Mouse (Mus musculus) hindbrain, embryonic 16.5 days (tissue): Measurements from ENCODE around the gene Doxl2. TPM values are rescaled to one million over a fixed set of nuclear protein-coding genes. Genes with fewer than 3 reads are reported as not detected.

Experiments
- ATAC-seq: fragments of 200-750 bp; cut with Nextera tagmentation; 2 replicates; pipeline ENCODE4 v1.8.0; 2017; ENCODE audit warnings: moderate TSS enrichment, moderate library complexity
- H3K27ac ChIP-seq: fragments of 300-500 bp; sonication (generic); 2 replicates; pipeline ENCODE4 v1.5.1; 2014; ENCODE audit warnings: low read depth, mild to moderate bottlenecking, control low read depth, low read length, moderate library complexity
- H3K27me3 ChIP-seq: fragments of 300-500 bp; sonication (generic); replicated peaks from 2 replicates; pipeline ENCODE4 v1.6.1; 2014; ENCODE audit warnings: low read length; ENCODE audit not compliant: control insufficient read depth, insufficient read depth
- H3K36me3 ChIP-seq: fragments of 300-500 bp; sonication (generic); 2 replicates; pipeline ENCODE4 v1.6.1; 2014; ENCODE audit warnings: mild to moderate bottlenecking, low read length, moderate library complexity, mixed read lengths; ENCODE audit not compliant: control insufficient read depth, insufficient read depth
- H3K4me1 ChIP-seq: fragments of 300-500 bp; sonication (generic); 2 replicates; pipeline ENCODE4 v1.6.1; 2014; ENCODE audit warnings: low read depth, low read length; ENCODE audit not compliant: control insufficient read depth, insufficient read depth
- H3K4me2 ChIP-seq: fragments of 300-500 bp; sonication (generic); 2 replicates; pipeline ENCODE4 v1.6.1; 2014; ENCODE audit warnings: mild to moderate bottlenecking, low read length, control low read depth, moderate library complexity
- H3K4me3 ChIP-seq: fragments of 300-500 bp; sonication (generic); 2 replicates; pipeline ENCODE4 v1.5.1; 2014; ENCODE audit warnings: mild to moderate bottlenecking, low read length, control low read depth, moderate library complexity
- H3K9ac ChIP-seq: fragments of 300-500 bp; sonication (generic); 2 replicates; pipeline ENCODE4 v1.6.1; 2014; ENCODE audit warnings: low read depth, mild to moderate bottlenecking, control low read depth, low read length, moderate library complexity
- H3K9me3 ChIP-seq: fragments of 300-500 bp; sonication (generic); 2 replicates; pipeline ENCODE4 v1.6.1; 2014; ENCODE audit warnings: mild to moderate bottlenecking, low read length, moderate library complexity; ENCODE audit not compliant: control insufficient read depth
- WGBS: fragments of 180-500 bp; shearing (Covaris S2); extraction: QIAGEN DNeasy Blood & Tissue Kit; methylation state at CpG from one replicate; pipeline ENCODE4 v1.1.7; 2014; 5-methylcytosine and 5-hydroxymethylcytosine counted together
- polyA plus RNA-seq: library from polyadenylated mRNA; unstranded; fragments of >200 nt; fragmentation: Nextera tagmentation; extraction: Ambion mirVana; gene quantifications from 2 replicates; pipeline ENCODE4 v1.2.1, GENCODE M21; 2015

The Doxl2 gene
- polyA plus RNA-seq, 1 experiment from 2014 or later: not detected

DNA sequence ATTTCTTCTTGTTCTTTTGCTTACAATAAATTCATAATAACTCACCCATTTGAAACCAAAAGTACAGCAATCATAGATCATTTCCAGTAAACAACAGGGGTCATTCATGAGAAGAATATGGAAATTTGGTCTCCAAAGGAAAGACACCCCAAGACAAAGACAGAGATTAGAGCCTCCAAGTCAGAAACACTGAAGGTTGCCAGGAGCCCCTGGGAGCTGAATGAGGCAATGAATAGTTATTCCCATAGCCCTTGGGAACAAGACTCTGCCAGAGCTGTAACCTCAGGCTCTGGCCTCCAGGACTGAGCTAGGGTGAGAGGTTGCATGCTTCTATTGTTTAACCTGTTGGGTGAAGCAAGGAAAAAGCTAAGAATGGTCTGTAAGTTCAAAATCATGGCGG lies 44.6 kb downstream of the Doxl2 start:
- H3K27ac ChIP-seq: no peak overlapping the region
- no peaks in the 10 kb centered on the region for H3K36me3 ChIP-seq
- H3K4me1 ChIP-seq: no peaks in the 10 kb centered on the region
- H3K4me2 ChIP-seq: no peak overlapping the region
- no peaks in the 10 kb centered on the region for H3K27me3 ChIP-seq
- no peak for ATAC-seq
- no peaks in the 10 kb centered on the region for H3K9me3 ChIP-seq
- 90% methylated on average over 1 of the region's 1 CpGs for whole genome bisulfite sequencing
- H3K4me3 ChIP-seq: no peak overlapping the region
- H3K9ac ChIP-seq: no peak overlapping the region

DNA sequence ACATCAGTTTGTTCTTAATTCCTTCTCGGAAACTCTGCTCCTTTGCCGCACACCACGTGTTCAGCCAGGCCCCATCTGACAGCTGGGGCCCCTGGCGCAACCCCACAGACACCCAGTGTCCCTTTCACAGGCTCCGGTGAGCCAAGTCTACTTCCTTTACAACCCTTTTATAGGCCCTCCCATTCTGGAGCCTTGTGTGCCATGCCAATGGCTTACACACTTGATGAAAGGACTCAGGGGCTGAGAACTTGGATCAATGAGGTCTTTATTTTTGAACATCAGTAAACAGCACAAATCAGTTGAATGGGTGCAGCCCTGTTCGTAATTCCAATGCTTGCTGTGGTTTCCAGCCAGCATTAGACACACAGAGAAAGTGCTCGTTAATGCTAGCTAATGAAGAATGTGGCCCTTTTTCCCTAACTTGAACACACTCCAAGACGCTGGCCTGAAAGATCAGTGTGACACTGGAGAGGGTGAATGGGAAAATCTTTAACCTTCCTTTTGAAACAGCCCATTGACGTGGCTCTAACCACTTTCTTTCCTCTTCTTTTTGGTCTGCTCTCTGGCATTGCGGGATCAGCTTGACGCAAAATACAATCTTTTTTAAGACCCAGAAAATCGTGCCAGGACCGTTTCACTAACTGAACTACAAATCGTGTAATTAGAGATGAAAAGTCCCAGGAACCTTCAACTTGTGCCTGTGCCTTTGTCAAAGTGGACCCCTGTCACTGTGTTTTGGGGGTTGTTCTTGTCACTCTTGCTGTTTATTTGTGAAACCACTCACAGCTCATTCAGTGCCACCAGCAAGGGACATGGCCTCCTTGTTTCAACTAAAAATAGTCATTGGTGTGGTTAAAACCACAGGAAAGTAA lies 46.6 kb downstream of the Doxl2 start:
- no peaks in the 10 kb centered on the region for H3K9me3 ChIP-seq
- WGBS: 59% methylated on average over 14 of the region's 14 CpGs
- no peaks in the 10 kb centered on the region for H3K36me3 ChIP-seq
- no peak overlapping the region for H3K27ac ChIP-seq
- no peak overlapping the region for H3K4me2 ChIP-seq
- no peaks in the 10 kb centered on the region for H3K27me3 ChIP-seq
- peak; percentile 96 for ATAC-seq
- H3K9ac ChIP-seq: no peak overlapping the region
- no peaks in the 10 kb centered on the region for H3K4me1 ChIP-seq
- H3K4me3 ChIP-seq: no peak overlapping the region

DNA sequence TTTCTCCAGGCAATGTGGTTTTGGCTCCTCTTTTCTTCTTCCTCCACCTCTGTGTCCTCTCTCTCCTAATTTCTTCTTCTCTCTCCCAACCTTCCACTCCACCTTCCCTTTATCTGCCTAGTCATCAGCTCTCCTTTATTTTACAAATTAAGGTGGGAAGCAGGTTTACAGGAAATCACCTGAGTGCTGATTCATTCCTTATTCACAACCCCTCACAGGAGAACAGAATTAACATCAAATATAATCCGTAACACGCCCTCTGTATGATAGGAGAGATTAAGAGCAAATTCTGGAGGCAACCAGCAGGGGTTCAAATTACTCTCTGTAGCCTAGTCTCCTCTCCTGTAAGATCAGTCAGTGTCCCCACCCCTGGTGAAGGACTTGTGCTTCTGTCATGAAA lies 47.6 kb downstream of the Doxl2 start:
- Histone ChIP-seq H3K9me3 (no peaks in the 10 kb centered on the region), H3K4me3 (no peak overlapping the region), H3K4me2 (no peak overlapping the region), H3K27me3 (no peaks in the 10 kb centered on the region), H3K9ac (no peak overlapping the region), H3K27ac (no peak overlapping the region), H3K36me3 (no peaks in the 10 kb centered on the region), H3K4me1 (no peaks in the 10 kb centered on the region)
- no peak for ATAC-seq
- WGBS: 89% methylated on average over 2 of the region's 2 CpGs

DNA sequence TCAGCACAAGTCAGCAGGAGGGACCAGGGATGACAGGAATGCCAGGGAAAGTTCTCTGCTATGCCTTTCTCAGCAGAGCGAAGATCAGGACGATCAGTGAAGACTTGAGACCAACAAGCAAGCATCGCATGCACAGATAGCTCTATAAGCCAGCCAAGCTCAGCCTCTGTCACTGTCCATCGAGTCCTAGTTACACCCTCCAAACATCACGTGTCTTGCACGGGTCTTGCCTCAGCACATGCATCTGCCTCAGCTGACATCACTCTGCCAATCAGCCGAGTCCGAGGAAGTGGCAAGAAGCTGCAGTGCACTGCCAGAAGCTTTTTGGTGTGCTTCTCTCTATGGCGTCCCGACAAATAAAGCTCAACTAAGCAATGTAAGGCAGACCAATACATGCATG lies 48.6 kb downstream of the Doxl2 start:
- WGBS: 87% methylated on average over 10 of the region's 10 CpGs
- Histone ChIP-seq H3K4me3 (no peak overlapping the region), H3K4me2 (no peak overlapping the region), H3K9ac (no peak overlapping the region), H3K27me3 (no peaks in the 10 kb centered on the region), H3K4me1 (no peaks in the 10 kb centered on the region), H3K9me3 (no peaks in the 10 kb centered on the region), H3K27ac (no peak overlapping the region), H3K36me3 (no peaks in the 10 kb centered on the region)
- no peak for ATAC-seq

- WGBS: 84% methylated on average over 7 of the region's 7 CpGs
- ATAC-seq: no peak
Observed at GRCm38 (mm10) chr6:49025290-49025689, 50.5 kb downstream of the Doxl2 start.

GRCm38 (mm10) chr6:49026496-49026895 lies 51.7 kb downstream of the Doxl2 start:
- Histone ChIP-seq H3K4me2 (no peak overlapping the region), H3K9me3 (no peaks in the 10 kb centered on the region), H3K27me3 (no peaks in the 10 kb centered on the region), H3K36me3 (no peaks in the 10 kb centered on the region), H3K4me1 (no peaks in the 10 kb centered on the region), H3K4me3 (no peak overlapping the region), H3K27ac (no peak overlapping the region), H3K9ac (no peak overlapping the region)
- WGBS: 93% methylated on average over 5 of the region's 5 CpGs
- no peak for ATAC-seq

More at GRCm38 (mm10) chr6:49025290-49025689, 50.5 kb downstream of the Doxl2 start:
- H3K27me3 ChIP-seq: no peaks in the 10 kb centered on the region
- no peak overlapping the region for H3K4me2 ChIP-seq
- H3K4me3 ChIP-seq: no peak overlapping the region
- H3K4me1 ChIP-seq: no peaks in the 10 kb centered on the region
- H3K36me3 ChIP-seq: no peaks in the 10 kb centered on the region
- no peak overlapping the region for H3K9ac ChIP-seq
- H3K9me3 ChIP-seq: no peaks in the 10 kb centered on the region
- H3K27ac ChIP-seq: no peak overlapping the region

DNA sequence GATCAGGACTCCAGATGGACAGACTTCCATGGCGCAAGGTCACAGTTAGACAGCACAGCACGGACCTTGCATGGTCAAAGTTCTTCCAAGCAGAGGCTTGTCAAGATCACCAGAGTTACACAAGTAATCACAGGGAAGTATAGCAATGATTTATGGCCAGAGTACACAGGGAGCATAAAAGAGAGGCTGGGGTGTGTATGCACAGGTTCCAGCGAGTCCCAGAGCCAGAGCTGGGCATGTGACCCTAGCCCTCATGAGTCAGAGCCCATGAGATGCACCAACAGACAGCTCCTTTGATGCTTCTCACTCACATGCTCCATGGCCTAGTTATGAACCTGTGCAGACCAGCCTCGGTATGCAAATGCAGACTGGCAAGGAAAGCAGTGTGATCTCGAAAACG lies 53.3 kb downstream of the Doxl2 start:
- WGBS: 94% methylated on average over 6 of the region's 6 CpGs
- no peaks in the 10 kb centered on the region for H3K4me1 ChIP-seq
- no peaks in the 10 kb centered on the region for H3K36me3 ChIP-seq
- no peak overlapping the region for H3K4me2 ChIP-seq
- no peak overlapping the region for H3K9ac ChIP-seq
- no peak overlapping the region for H3K4me3 ChIP-seq
- H3K9me3 ChIP-seq: no peaks in the 10 kb centered on the region
- no peak for ATAC-seq
- H3K27ac ChIP-seq: no peak overlapping the region
- H3K27me3 ChIP-seq: no peaks in the 10 kb centered on the region

Other genes starting within 250 kb of the Doxl2 start
- gene Gimap1, start 235.9 kb upstream of the Doxl2 start, polyA plus RNA-seq: 4.8 and 5.7 TPM in 2 replicates
- 1.5 and 1.8 TPM in 2 replicates for gene Gimap5, start 228.8 kb upstream of the Doxl2 start, polyA plus RNA-seq
- not detected in 2 replicates for gene Gimap3, start 204.1 kb upstream of the Doxl2 start, polyA plus RNA-seq
- 28.1 and 30.8 TPM in 2 replicates for gene Tmem176a, start 134.0 kb upstream of the Doxl2 start, polyA plus RNA-seq
- 140 and 143 TPM in 2 replicates for gene Tmem176b, start 133.5 kb upstream of the Doxl2 start, polyA plus RNA-seq
- not detected in 2 replicates for gene Aoc1, start 102.1 kb upstream of the Doxl2 start, polyA plus RNA-seq
- not detected in 2 replicates for gene 1600015I10Rik, start 45.1 kb upstream of the Doxl2 start, polyA plus RNA-seq
- not detected in 2 replicates for gene Svs1, start 11.9 kb downstream of the Doxl2 start, polyA plus RNA-seq
- 0.23 and 0.51 TPM in 2 replicates for gene Gpnmb, start 61.6 kb downstream of the Doxl2 start, polyA plus RNA-seq
- 58.3 and 66.8 TPM in 2 replicates for gene Malsu1, start 98.8 kb downstream of the Doxl2 start, polyA plus RNA-seq
- gene Igf2bp3, start 240.0 kb downstream of the Doxl2 start, polyA plus RNA-seq: 15.5 and 19.2 TPM in 2 replicates